Mouse (Mus musculus) forebrain, embryonic 14.5 days (tissue): ENCODE measurements at regions not wholly inside any gene's neighbourhood (a gene's known extent, or its start where the extent isn't known, plus 50 kb on each side); places are given as distances from the start of the nearest gene placed in this dataset.
A peak's percentile ranks its signal among the peaks of the same experiment; 100 is the strongest.

Source experiments
- ATAC-seq: fragments of 200-750 bp; cut with Nextera tagmentation; 2 replicates; pipeline ENCODE4 v1.8.0; 2017; ENCODE audit warnings: mild to moderate bottlenecking, moderate library complexity
- DNase-seq: peaks from one replicate; pipeline ENCODE4 v3.0.0-alpha.2; 2015; ENCODE audit warnings: low spot score
- H3K27ac ChIP-seq: fragments of 300-500 bp; sonication (generic); 2 replicates; pipeline ENCODE4 v1.5.1; 2014; ENCODE audit warnings: low read depth, mild to moderate bottlenecking, control low read depth, low read length, moderate library complexity
- H3K27me3 ChIP-seq: fragments of 300-500 bp; sonication (generic); replicated peaks from 2 replicates; pipeline ENCODE4 v1.6.1; 2014; ENCODE audit warnings: low read length, control low read depth, mixed read lengths; ENCODE audit not compliant: control insufficient read depth, insufficient read depth
- H3K36me3 ChIP-seq: fragments of 300-500 bp; sonication (generic); 2 replicates; pipeline ENCODE4 v1.6.1; 2014; ENCODE audit warnings: low read length, control low read depth; ENCODE audit not compliant: control insufficient read depth, insufficient read depth
- H3K4me1 ChIP-seq: fragments of 300-500 bp; sonication (generic); 2 replicates; pipeline ENCODE4 v1.6.1; 2014; ENCODE audit warnings: antibody characterized with exemption, low read length, control low read depth; ENCODE audit not compliant: control insufficient read depth, insufficient read depth
- H3K4me2 ChIP-seq: fragments of 300-500 bp; sonication (generic); 2 replicates; pipeline ENCODE4 v1.6.1; 2014; ENCODE audit warnings: mild to moderate bottlenecking, control low read depth, low read length
- H3K4me3 ChIP-seq: fragments of 300-500 bp; sonication (generic); 2 replicates; pipeline ENCODE4 v1.5.1; 2014; ENCODE audit warnings: low read depth, low read length, control low read depth
- H3K9ac ChIP-seq: fragments of 300-500 bp; sonication (generic); 2 replicates; pipeline ENCODE4 v1.6.1; 2014; ENCODE audit warnings: mild to moderate bottlenecking, low read length, control low read depth, moderate library complexity
- H3K9me3 ChIP-seq: fragments of 300-500 bp; sonication (generic); replicated peaks from 2 replicates; pipeline ENCODE4 v1.6.1; 2016; ENCODE audit warnings: low read length, control low read depth, mixed read lengths; ENCODE audit not compliant: control insufficient read depth
- WGBS: fragments of 180-500 bp; shearing (Covaris S2); extraction: QIAGEN DNeasy Blood & Tissue Kit; methylation state at CpG from one replicate; pipeline ENCODE4 v1.1.7; 2014; 5-methylcytosine and 5-hydroxymethylcytosine counted together

DNA sequence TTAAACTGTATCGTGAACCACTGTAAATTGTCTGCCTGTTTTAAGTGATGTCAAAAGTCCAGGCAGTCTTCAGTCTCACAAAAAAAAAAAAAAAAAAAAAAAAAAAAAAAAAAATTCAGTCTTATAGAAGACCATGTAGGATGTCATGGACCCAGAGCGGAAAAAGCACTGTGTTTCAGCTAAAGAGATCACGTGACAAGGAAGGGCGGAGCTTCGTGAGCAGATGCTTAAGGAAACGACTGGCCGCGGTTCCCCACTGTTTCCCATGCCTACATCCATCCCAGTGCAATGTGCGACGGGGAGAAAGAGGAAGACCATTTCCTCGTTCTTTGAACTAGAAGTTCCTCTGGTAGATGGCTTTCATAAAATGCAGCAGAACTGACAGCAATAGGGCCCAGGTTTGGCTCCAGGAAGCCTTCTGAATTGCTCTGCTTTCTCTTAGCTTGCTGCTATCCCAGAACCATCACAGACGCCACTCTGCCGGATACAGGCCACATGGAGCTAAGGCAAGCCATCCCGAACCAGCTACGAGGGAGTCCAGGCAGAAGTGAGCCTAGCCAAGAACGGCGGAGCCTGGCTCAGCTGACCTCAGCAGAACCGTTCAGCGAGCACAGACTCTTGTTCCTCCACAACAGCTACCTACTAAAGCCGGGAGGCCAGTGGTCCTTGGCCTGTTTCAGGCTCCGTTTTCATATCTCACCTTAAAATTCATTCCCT lies 117.6 kb downstream of the Hlx start:
- ATAC-seq (no peak), DNase-seq (no peak)
- Histone ChIP-seq H3K36me3 (no peaks in the 10 kb centered on the region), H3K27ac (no peak overlapping the region), H3K4me3 (no peak overlapping the region), H3K4me2 (no peak overlapping the region), H3K4me1 (no peaks in the 10 kb centered on the region), H3K9ac (no peak overlapping the region), H3K27me3 (no peaks in the 10 kb centered on the region), H3K9me3 (no peaks in the 10 kb centered on the region)
- WGBS: 86% methylated on average over 21 of the region's 21 CpGs

DNA sequence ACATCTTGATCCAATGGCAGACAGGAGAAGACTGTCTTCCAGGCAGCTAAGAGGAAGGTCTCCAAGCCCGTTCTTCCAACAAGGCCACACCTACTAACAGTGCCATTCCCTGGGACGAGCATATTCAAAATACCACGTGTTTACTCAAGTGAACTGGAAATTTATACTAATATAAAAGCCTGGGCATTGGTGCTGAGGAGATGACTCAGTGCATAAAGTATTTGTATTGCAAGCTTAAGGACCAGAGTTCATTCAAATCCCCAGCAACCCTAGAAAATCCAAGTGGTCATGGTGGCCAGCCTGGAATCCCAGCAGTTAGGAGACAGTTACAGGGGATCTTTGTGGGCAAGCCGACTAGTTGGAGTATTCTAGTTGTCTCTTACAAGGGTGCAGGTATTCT lies 119.5 kb downstream of the Hlx start:
- DNase-seq: no peak
- ATAC-seq: no peak
- no peaks in the 10 kb centered on the region for H3K4me1 ChIP-seq
- H3K9me3 ChIP-seq: no peaks in the 10 kb centered on the region
- 78% methylated on average over 4 of the region's 4 CpGs for WGBS
- no peaks in the 10 kb centered on the region for H3K36me3 ChIP-seq
- H3K9ac ChIP-seq: no peak overlapping the region
- no peak overlapping the region for H3K4me3 ChIP-seq
- no peak overlapping the region for H3K4me2 ChIP-seq
- no peaks in the 10 kb centered on the region for H3K27me3 ChIP-seq
- no peak overlapping the region for H3K27ac ChIP-seq

DNA sequence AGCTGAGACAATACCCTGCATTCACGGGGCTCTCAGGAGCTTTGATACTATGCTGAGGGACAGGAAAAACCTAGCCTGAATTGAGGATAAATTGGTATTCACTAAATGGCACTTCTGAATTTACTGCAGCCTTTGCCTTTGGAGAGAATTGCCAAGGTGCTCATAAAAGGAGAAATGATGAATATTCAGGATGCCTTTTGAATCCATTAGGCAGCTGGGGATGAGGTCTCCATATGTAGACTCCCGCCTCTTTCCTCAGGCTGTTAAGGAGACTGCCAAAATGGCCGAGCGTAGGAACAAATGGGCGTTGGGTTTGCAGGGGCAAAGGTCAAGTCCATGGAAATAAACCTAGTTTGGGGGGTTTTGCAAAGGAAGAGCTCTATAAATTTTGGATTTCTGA lies 123.5 kb downstream of the Hlx start:
- ATAC-seq (no peak), DNase-seq (peak; percentile 31)
- WGBS: 30% methylated on average over 5 of the region's 5 CpGs
- Histone ChIP-seq H3K27ac (no peak overlapping the region), H3K9ac (no peak overlapping the region), H3K9me3 (no peaks in the 10 kb centered on the region), H3K4me1 (no peaks in the 10 kb centered on the region), H3K36me3 (no peaks in the 10 kb centered on the region), H3K27me3 (no peaks in the 10 kb centered on the region), H3K4me3 (no peak overlapping the region), H3K4me2 (no peak overlapping the region)

DNA sequence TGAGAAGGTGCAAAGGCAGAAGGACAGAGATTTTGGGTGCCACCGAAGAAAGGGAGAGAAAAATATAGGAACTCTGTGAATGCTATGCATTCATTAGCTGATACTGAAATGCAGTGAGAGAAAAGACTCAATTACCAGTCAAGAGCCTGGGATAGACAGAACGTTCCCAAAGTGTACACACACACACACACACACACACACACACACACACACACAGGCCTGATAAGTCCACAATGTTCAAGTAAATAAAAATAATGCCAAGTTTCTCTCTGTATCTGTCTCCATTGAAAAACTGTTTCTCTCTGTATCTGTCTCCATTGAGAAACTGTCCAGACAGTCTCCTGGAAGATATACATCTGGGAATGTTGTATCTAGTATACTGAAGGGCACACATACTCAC lies 124.1 kb downstream of the Hlx start:
- H3K9me3 ChIP-seq: no peaks in the 10 kb centered on the region
- H3K27ac ChIP-seq: no peak overlapping the region
- H3K4me2 ChIP-seq: no peak overlapping the region
- ATAC-seq (no peak), DNase-seq (no peak)
- H3K27me3 ChIP-seq: no peaks in the 10 kb centered on the region
- no peak overlapping the region for H3K4me3 ChIP-seq
- H3K4me1 ChIP-seq: no peaks in the 10 kb centered on the region
- 40% methylated on average over 2 of the region's 2 CpGs for WGBS
- no peak overlapping the region for H3K9ac ChIP-seq
- no peaks in the 10 kb centered on the region for H3K36me3 ChIP-seq

DNA sequence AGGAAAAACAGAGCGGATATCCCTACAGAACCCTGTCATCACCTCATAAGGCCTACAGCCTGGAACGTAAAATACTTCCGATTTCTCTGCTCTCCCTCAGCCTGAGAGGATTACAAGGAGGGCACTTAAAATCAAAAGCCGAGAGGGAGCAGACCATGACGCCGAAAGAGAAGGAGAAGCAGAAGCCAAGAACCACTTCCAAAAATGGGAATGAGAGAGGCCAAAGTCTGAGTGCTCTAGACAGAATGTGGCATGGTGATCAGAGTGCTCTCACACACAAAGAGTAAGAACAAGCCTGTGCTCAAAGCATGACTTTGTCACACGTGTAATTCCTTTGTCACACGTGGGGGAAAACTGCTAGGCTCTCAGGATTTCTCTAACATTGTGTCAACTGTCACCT lies 125.9 kb downstream of the Hlx start:
- Histone ChIP-seq H3K36me3 (no peaks in the 10 kb centered on the region), H3K27me3 (no peaks in the 10 kb centered on the region), H3K4me1 (no peaks in the 10 kb centered on the region), H3K4me3 (no peak overlapping the region), H3K4me2 (no peak overlapping the region), H3K9me3 (no peaks in the 10 kb centered on the region), H3K27ac (no peak overlapping the region), H3K9ac (no peak overlapping the region)
- ATAC-seq: no peak
- 90% methylated on average over 8 of the region's 8 CpGs for WGBS
- DNase-seq: no peak

DNA sequence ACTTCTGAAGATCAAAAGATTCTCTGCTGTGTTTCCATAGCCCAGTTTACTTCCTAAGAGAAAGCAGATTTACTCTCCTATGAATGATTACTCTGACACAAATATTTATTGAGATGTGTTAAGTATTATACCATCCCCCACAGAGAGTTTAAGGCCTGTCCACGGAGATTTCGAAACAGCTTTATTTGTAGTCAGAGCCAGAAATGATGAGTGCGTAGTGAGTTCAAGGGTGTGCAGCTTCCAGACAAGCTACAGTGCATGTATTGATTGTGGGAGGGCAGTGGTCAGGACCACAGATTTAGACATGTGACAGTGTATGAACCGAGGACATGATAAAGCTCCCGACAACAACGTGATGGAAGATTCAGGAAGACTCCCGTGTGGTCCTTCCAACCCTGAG lies 126.8 kb downstream of the Hlx start:
- H3K27me3 ChIP-seq: no peaks in the 10 kb centered on the region
- WGBS: 90% methylated on average over 7 of the region's 7 CpGs

DNA sequence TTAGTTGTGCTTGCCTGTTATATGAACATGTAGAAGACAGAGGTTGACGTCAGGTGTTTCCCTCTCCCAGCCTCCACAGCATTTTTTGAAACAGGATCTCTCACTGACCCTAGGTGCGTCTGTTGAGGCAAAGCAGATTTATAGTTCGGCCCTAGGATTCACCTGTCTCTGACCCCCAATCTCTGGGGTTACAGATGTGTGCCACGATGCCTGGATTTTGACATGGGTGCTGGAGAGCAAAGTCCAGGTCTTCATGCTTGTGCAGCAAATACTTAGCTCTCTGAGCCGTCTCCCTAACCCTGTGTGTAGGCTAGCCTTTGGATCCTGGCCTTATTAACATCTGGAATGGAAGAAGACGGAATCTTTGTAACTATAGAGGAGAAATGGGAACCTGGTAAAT lies 129.3 kb downstream of the Hlx start:
- no peaks in the 10 kb centered on the region for H3K36me3 ChIP-seq
- WGBS: 91% methylated on average over 6 of the region's 6 CpGs
- DNase-seq: no peak
- H3K27me3 ChIP-seq: no peaks in the 10 kb centered on the region
- no peak for ATAC-seq
- no peaks in the 10 kb centered on the region for H3K9me3 ChIP-seq
- no peak overlapping the region for H3K4me2 ChIP-seq
- H3K4me1 ChIP-seq: no peaks in the 10 kb centered on the region
- H3K4me3 ChIP-seq: no peak overlapping the region
- no peak overlapping the region for H3K27ac ChIP-seq
- no peak overlapping the region for H3K9ac ChIP-seq

More for the DNA sequence above, 126.8 kb downstream of the Hlx start:
- Histone ChIP-seq H3K27ac (no peak overlapping the region), H3K9me3 (no peaks in the 10 kb centered on the region), H3K36me3 (no peaks in the 10 kb centered on the region), H3K4me1 (no peaks in the 10 kb centered on the region), H3K4me3 (no peak overlapping the region), H3K9ac (no peak overlapping the region), H3K4me2 (no peak overlapping the region)
- DNase-seq (no peak), ATAC-seq (no peak)

DNA sequence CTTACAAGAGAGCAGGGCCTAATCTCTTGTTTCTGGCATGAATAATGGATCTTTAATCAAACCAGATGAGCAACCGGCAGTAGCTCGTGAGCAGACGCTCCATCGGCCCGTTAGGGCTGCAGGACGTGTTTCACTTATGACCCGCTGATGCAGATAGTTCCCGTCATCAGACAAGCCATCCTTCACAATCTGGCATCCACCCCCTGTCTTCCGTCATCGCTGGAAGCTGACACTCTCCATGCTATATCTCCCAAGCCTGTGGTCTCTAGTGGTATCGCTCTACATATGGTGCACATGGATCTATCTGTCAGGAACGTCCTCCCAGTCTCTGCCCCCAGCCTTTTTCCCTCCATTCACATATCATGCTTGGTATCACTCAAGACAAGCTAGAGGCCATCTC lies 137.0 kb downstream of the Hlx start:
- WGBS: 93% methylated on average over 12 of the region's 12 CpGs
- H3K4me3 ChIP-seq: no peak overlapping the region
- ATAC-seq (no peak), DNase-seq (no peak)
- no peaks in the 10 kb centered on the region for H3K27me3 ChIP-seq
- H3K27ac ChIP-seq: no peak overlapping the region
- no peaks in the 10 kb centered on the region for H3K9me3 ChIP-seq
- H3K4me1 ChIP-seq: no peaks in the 10 kb centered on the region
- H3K4me2 ChIP-seq: no peak overlapping the region
- H3K36me3 ChIP-seq: no peaks in the 10 kb centered on the region
- H3K9ac ChIP-seq: no peak overlapping the region

DNA sequence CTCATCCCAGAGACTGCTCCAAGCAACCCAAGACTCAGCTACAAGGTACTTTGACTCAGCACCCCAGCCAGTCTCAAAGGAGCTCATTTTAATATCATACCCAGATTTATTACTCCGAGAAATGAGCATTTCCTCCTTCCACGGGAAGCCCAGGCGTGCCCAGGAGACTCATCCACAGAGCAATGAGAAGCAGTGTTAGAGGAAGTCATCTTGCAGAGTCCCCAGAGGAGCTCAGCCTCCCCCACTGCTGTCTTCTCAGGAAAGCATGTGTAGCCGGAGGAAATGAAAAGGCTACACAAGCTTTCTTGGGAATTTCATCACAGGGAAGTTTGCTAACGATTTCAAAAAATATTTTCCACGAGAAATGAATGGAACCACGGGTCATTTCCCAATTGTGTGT lies 141.8 kb downstream of the Hlx start:
- H3K9ac ChIP-seq: no peak overlapping the region
- 61% methylated on average over 7 of the region's 7 CpGs for WGBS
- H3K4me2 ChIP-seq: no peak overlapping the region
- H3K9me3 ChIP-seq: no peaks in the 10 kb centered on the region
- H3K36me3 ChIP-seq: no peaks in the 10 kb centered on the region
- no peak overlapping the region for H3K27ac ChIP-seq
- no peaks in the 10 kb centered on the region for H3K4me1 ChIP-seq
- ATAC-seq (no peak), DNase-seq (no peak)
- H3K27me3 ChIP-seq: no peaks in the 10 kb centered on the region
- no peak overlapping the region for H3K4me3 ChIP-seq
